Mouse (Mus musculus) adrenal gland, adult (tissue): ENCODE measurements around the gene Fibin.

Experiments
- DNase-seq, 2 experiments: peaks; one replicate each; pipeline ENCODE4 v3.0.0; 2022 to 2023; ENCODE audit warnings: low spot score in 1 of 2; ENCODE audit not compliant: inconsistent age in 2 of 2

Fibin gene

DNA sequence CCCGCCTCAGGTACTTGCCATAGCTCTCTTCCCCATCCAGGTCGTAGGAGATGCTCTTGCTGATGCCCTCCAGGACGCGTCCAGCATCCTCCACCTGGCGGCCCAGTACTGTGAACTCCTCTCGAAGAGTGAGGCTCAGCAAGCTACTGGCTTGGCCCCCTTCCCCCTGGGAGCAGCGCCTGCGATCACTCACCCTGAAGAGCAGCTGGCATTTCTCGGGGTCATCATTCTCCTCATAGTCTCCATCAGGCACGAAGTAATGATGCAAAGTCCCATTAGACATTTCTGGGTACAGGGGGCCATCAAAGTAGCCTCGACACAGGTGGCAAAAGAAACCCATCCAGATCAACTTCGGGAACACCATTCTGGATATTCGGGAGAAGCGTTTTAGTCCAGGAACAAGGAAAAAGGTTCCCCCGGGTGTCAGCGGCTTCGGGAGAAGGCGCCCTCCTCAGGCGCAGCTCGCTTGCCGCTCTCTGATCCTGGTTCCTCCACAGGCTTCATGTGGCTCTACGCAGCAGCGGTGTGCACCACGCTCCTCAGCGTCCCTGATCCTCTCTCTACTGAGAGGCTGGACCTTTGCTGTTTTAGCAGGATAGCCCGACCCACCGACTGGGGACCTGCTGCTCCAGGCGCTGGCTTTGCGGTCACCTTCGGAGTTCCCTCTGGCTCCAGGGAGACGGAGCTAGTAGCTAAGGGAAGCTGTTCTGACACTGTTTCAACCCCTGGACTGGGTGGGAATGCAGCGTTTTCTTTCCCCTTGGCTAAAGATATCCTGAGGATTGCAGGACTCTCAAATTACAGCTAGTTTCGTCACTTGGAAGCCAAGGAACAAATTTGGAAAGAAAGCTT, at the start of gene Fibin:
TSS of gene Fibin (minus strand) at position 752 of the 852 bp plus-strand sequence.
- peak; percentile 11 to 78 for DNase-seq

GRCm38 (mm10) chr2:110411428-110411827, 48.4 kb upstream of the Fibin start:
- no peak for DNase-seq

DNA sequence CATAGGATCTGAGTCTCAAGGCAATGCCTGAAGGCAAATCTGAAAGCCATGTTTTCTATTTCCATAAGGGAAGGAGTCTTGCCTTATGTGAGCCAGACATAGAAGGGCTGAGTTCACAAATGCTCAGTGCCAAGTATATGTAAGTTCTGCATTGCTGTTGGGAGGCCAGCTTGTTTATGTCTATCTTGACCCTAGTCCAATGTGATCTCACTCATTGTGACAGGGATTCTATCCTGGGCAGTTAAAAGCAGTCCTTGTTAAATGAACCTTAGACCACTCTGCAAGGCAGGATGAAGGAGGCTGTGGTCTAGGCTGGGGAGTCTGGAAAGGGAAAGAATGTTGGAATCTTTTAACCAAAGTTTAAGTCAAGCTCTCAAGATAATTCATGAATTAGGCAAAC, 45.8 kb upstream of the Fibin start:
- DNase-seq, result no peak

- DNase-seq, result no peak
These were observed 29.8 kb upstream of the Fibin start for GRCm38 (mm10) chr2:110392714-110393336.

- no peak for DNase-seq
These were observed 27.9 kb upstream of the Fibin start for GRCm38 (mm10) chr2:110390736-110391409.

DNA sequence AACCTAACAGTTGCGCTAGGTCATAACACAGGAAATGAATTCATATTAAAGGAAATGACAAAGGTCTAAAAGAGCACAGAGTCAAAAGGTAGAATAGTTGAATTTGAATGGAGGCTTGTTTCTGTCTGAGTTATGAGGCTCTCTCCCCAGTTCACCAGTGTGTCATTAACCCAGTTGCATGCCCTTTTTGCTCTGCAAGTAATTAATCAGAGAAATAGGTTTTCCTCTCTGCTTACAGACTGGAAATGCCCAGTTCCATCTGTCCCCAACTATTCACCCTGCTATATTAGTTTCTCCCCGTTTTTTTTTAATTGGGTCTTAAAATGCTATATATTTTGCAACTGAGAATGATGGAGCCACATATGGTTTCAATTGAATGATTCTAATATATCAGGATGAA, 16.8 kb upstream of the Fibin start:
- DNase-seq, result no peak

GRCm38 (mm10) chr2:110376660-110377059, 13.7 kb upstream of the Fibin start:
- DNase-seq, result no peak

GRCm38 (mm10) chr2:110375475-110375874, 12.5 kb upstream of the Fibin start:
- no peak for DNase-seq

- DNase-seq, result no peak
These were observed 10.2 kb upstream of the Fibin start for GRCm38 (mm10) chr2:110373186-110373585.

- DNase-seq, result no peak
These were observed 4.5 kb upstream of the Fibin start for GRCm38 (mm10) chr2:110367382-110367887.

DNA sequence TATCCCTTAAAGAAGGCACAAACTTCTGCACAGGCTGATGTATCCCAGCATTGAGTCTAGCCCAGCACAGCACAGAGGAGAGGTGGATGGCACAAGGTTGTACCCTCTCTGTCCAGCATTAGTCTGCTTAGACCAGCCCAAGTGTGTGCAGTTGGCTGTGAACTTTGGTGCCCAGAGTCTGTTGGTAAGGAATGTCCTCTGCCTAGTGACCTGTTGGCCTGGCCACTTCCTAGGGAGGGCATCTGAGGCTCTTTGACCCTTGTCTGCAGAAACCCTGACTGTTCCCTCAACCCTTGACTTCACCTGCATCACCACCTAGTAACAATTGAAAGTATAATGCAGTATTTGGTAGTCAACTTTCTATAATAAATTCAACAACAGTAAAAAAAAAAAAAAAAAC, 2.4 kb upstream of the Fibin start:
- no peak for DNase-seq

GRCm38 (mm10) chr2:110363855-110364254, 872 bp upstream of the Fibin start:
- no peak for DNase-seq

GRCm38 (mm10) chr2:110353302-110353970, 9.5 kb downstream of the Fibin start:
- no peak for DNase-seq

- DNase-seq, result no peak
These were observed 11.1 kb downstream of the Fibin start for GRCm38 (mm10) chr2:110351843-110352251.

DNA sequence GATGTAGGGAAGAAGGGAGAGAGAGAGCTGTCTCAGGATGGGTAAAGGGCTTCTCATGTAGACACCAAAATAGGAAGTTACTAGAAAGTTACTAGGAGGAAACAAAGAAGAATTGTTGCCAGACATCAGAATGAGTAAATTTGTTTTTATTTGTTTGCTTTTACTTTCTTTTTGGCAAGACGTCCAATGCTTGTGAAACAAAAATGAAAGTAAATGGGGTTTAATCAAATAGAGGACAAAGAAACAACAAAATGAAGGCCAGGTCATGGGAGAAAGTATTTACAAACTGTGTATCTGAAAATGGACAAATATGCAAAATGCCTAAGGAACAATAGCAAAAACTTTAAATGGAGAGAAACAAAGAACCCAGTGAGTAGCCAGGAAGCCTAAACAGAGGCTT, 11.6 kb downstream of the Fibin start:
- no peak for DNase-seq

GRCm38 (mm10) chr2:110328953-110329352, 34.0 kb downstream of the Fibin start:
- no peak for DNase-seq

- DNase-seq, result no peak
These were observed 43.0 kb downstream of the Fibin start for GRCm38 (mm10) chr2:110319949-110320348.

DNA sequence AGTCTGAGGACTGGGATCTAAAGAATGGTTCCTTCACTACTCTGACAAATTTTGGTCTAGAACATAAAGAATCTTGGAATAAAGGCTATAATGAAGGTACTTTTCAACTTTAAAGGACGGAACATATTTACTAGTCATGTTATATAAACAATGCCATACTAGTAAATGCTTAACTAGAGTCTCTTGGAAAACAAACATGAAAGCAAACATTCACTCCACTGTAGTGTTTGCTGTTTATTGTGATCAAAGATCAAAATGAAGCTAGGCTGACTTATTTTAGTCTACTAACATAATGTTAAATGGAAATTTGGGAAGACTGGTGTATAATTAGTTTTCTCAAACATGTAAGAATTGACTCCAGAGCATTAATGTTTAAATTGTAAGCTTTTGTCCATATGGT, 43.7 kb downstream of the Fibin start:
- DNase-seq, result no peak

GRCm38 (mm10) chr2:110318719-110319118, 44.3 kb downstream of the Fibin start:
- DNase-seq, result no peak

DNA sequence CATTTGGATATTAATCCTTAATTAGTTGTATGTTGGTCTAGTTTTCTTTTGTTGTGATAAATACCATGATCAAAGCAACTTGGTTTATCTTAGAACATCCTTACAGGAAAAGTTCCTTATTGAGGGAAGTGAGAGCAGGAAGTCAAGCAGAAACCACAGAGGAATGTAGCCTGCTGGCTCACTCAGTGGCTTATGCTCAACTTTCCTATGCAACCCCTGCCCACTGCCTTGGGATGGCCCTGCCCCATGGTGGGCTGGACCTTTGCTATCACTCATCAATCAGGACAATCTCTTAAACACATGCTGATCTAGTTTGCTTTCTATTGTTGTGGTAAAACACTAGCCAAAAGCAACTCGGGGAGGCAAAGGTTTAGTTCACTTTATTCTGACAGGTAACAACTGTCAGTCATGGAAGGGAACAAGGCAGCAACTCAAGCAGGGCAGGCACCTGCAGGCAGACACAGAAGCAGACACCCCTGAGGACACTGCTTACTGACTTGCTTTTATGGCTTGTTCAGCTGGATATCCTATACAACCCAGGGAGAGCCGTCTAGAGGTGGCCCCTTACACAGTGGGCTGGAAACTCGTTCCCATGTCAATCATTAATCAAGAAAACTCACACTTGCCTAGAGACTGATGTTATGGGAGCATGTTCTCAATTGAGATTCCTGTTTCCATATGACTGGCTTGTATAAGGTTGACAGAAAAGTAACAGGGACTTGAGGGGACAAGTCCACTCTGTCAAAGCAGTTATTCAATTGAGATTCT, 46.7 kb downstream of the Fibin start:
- DNase-seq, result no peak
